Mouse (Mus musculus): ENCODE measurements around the gene Nfatc2.

Gene Nfatc2

DNA sequence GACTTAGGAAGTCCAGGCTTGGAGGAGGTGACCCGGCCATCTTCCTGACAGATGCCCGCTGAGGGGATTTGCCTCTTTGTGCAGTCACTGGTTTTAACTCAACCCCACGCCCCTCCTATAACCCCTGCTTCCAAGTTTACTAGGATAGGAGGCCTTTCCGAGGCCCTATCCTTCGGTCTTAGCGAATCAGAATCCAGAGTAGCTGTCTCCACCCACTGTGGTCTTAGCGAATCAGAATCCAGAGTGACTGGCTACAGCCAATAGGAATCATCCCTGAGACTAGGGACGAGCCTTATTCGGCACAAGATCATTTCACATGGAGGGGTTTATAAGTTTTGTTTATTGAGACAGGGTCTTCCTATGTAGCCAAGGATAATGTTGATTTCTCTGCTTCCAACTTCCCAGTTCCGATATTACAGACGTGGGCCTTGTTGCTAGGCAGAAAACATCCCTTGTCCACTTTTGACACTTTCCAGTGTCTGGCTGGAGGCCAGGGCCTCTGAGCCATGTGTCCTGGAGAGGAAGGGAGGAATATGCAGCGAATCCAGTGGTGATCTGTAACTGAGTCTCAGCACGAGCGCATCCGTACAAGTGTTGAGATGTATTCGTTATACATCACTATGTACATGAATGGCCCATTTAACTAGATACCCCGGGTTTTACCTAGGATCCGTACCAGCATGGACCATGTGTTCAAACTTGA, 12.9 kb upstream of the Nfatc2 start:
- Histone ChIP-seq H3K4me3 (replicated peaks; ENCODE audit: low read length) (no peak overlapping the region), H3K4me1 (replicated peaks; ENCODE audit: low read depth, low read length) (peaks cover 28% of the 10 kb centered on the region), H3K27me3 (ENCODE audit: insufficient read depth, low read length) (peaks cover 13% of the 10 kb centered on the region), H3K36me3 (ENCODE audit: insufficient read depth, low read length) (no peaks in the 10 kb centered on the region), H3K9me3 (ENCODE audit: low read length) (no peaks in the 10 kb centered on the region)
- TF ChIP-seq CTCF (conservative IDR thresholded peaks at IDR 0.05; ENCODE audit: low read length) (no peak), POU5F1 (IDR thresholded peaks at IDR 0.05; ENCODE audit: borderline replicate concordance, low read length) (no peak), NANOG (IDR thresholded peaks at IDR 0.05; ENCODE audit: borderline replicate concordance, low read length) (no peak)

DNA sequence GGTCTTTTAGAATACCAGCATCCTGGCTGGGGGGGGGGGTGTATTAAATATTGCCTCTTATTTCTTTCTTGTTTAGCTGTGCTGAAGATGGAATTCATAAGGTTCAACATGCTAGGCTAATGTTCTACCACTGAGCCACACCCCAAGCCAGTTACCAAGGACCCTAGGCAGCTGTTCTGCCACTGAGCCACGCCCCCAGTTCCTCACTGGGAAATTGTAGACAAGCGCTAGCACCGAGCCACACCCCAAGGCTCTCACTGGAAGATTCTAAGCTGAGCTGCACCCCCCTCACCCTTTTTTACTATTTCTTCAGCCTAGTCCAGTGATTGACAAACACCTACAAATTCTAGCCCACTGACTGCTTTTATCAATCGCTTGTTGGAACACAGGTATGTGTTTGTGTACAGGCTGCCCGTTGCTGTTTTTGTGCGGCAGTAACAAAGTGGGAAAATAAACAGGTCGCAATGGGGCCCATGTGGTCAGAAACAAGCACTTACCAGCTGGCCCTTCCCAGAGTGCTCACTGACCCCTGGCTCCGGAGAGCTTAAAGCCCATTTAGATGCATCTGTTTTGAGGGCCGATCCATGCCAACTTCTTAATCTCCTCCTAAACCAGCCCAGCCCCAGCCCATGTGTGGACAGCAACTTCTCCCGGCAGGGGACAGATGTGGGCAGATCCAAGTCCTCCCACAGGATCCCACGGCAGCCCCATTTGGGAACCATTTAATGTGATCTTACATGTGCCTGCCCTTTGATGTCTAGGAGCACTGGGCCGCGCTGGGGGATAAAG, 11.8 kb upstream of the Nfatc2 start:
- Histone ChIP-seq H3K36me3 (ENCODE audit: insufficient read depth, low read length) (no peaks in the 10 kb centered on the region), H3K27me3 (ENCODE audit: insufficient read depth, low read length) (peaks cover 18% of the 10 kb centered on the region), H3K4me1 (replicated peaks; ENCODE audit: low read depth, low read length) (peaks cover 28% of the 10 kb centered on the region), H3K4me3 (replicated peaks; ENCODE audit: low read length) (no peak overlapping the region), H3K9me3 (ENCODE audit: low read length) (no peaks in the 10 kb centered on the region)
- TF ChIP-seq POU5F1 (IDR thresholded peaks at IDR 0.05; ENCODE audit: borderline replicate concordance, low read length) (no peak), NANOG (IDR thresholded peaks at IDR 0.05; ENCODE audit: borderline replicate concordance, low read length) (no peak), CTCF (conservative IDR thresholded peaks at IDR 0.05; ENCODE audit: low read length) (no peak)

DNA sequence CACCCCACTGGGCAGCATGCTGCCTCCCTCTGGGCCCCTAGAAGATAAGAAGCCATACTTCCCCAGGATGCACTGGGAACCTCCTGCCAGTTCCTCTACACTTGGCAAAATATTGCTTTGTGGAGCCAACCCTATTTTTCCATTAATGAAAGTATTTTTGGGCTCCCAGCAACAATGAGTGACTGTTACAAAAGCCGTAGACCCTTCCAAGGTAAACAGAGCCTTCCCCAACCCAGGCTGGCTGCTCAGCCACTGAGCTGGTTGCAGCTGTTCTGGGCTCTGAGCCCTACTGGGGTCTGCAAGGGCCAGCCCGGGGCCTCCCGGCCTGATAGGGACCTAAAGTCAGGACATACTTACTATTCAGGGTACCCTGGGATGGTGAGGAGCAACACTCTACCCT, 9.5 kb upstream of the Nfatc2 start:
- H3K9me3 ChIP-seq (ENCODE audit: low read length): no peaks in the 10 kb centered on the region

DNA sequence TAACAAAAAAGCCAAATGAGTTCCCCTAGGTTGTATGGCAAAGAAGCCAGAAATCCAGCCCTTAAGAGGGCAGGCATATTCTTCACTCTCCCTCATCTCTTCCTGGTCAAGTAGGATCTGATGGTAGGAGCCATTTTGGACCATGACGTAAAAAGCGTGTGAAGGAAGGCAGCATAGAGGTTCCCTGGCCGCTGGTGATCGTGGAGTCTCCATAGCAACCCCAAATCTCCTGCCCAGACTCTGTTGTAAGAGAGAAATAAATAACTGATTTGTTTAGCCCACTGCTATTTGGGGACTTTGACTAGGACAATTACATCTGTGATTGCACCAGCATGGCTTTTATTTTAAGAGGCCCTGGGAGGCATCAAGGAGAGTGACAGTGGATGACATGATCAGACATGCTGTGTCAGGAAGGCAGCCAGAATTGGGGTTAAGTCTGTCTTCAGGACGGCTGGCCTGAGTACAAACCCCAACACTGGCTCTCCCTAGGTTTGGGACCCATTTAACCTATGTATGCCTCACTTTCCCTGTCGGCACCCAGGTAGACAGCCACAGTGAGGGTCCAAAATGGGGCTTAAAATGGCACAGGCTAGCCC, 8.3 kb upstream of the Nfatc2 start:
- Histone ChIP-seq H3K27me3 (ENCODE audit: insufficient read depth, low read length) (peaks cover 40% of the 10 kb centered on the region), H3K36me3 (ENCODE audit: insufficient read depth, low read length) (no peaks in the 10 kb centered on the region), H3K9me3 (ENCODE audit: low read length) (no peaks in the 10 kb centered on the region), H3K4me3 (replicated peaks; ENCODE audit: low read length) (no peak overlapping the region), H3K4me1 (replicated peaks; ENCODE audit: low read depth, low read length) (peaks cover 30% of the 10 kb centered on the region)
- TF ChIP-seq NANOG (IDR thresholded peaks at IDR 0.05; ENCODE audit: borderline replicate concordance, low read length) (no peak), POU5F1 (IDR thresholded peaks at IDR 0.05; ENCODE audit: borderline replicate concordance, low read length) (no peak), CTCF (conservative IDR thresholded peaks at IDR 0.05; ENCODE audit: low read length) (no peak)

More for the DNA sequence above, 9.5 kb upstream of the Nfatc2 start:
- TF ChIP-seq POU5F1 (IDR thresholded peaks at IDR 0.05; ENCODE audit: borderline replicate concordance, low read length) (no peak), CTCF (conservative IDR thresholded peaks at IDR 0.05; ENCODE audit: low read length) (no peak), NANOG (IDR thresholded peaks at IDR 0.05; ENCODE audit: borderline replicate concordance, low read length) (no peak)
- Histone ChIP-seq H3K36me3 (ENCODE audit: insufficient read depth, low read length) (no peaks in the 10 kb centered on the region), H3K4me1 (replicated peaks; ENCODE audit: low read depth, low read length) (peaks cover 25% of the 10 kb centered on the region), H3K27me3 (ENCODE audit: insufficient read depth, low read length) (peaks cover 33% of the 10 kb centered on the region), H3K4me3 (replicated peaks; ENCODE audit: low read length) (no peak overlapping the region)

DNA sequence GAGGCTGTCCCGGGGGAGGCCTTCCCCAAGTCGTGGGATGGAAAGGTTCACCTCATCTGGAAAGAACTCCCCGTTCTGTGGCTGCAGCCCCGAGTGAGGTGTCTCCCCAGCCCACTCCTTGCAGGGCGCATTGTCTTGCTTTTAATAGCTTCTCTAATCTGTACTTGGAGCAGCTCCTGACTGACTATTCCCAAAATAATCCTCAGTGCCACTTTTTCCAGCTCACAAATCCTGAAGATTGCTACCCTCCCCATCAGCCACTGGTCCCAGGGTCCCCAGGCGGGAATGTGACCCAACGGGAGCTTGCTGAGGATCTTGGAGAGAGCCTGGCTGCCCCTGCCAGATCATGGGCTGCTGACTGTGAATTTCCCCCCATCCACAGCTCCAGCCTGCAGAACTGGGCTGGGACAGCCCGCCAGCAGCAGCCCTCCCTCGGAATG, 6.7 kb upstream of the Nfatc2 start:
- Histone ChIP-seq H3K4me3 (replicated peaks; ENCODE audit: low read length) (no peak overlapping the region), H3K4me1 (replicated peaks; ENCODE audit: low read depth, low read length) (peaks cover 29% of the 10 kb centered on the region), H3K36me3 (ENCODE audit: insufficient read depth, low read length) (no peaks in the 10 kb centered on the region), H3K9me3 (ENCODE audit: low read length) (no peaks in the 10 kb centered on the region), H3K27me3 (ENCODE audit: insufficient read depth, low read length) (peaks cover 53% of the 10 kb centered on the region)
- TF ChIP-seq NANOG (IDR thresholded peaks at IDR 0.05; ENCODE audit: borderline replicate concordance, low read length): no peak
- TF ChIP-seq CTCF (conservative IDR thresholded peaks at IDR 0.05; ENCODE audit: low read length): no peak
- TF ChIP-seq POU5F1 (IDR thresholded peaks at IDR 0.05; ENCODE audit: borderline replicate concordance, low read length): no peak

DNA sequence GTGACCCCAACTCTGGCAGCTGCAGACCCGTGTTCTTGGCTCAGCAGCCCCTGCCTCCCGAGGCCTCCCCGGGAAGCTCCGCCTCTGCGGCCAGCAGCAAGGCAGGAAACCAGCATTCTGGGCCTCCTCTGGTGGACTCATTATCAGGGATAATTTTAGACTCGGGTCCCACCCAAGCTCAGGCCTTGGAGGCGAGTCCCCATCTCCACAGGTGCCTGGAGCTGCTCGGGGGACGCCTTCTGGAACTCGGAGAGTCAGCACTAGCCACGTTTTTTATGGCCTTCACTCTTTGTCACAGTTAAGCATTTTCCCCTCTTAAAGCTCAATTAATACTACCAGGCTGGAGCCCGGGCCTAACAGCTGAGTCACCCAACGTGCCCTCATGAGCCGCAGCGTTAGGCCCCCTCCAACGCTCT, 3.2 kb upstream of the Nfatc2 start:
- peak overlapping the region; percentile 52 for H3K4me3 ChIP-seq (replicated peaks; ENCODE audit: low read length)
- H3K36me3 ChIP-seq (ENCODE audit: insufficient read depth, low read length): no peaks in the 10 kb centered on the region
- H3K4me1 ChIP-seq (replicated peaks; ENCODE audit: low read depth, low read length): peaks cover 40% of the 10 kb centered on the region
- H3K27me3 ChIP-seq (ENCODE audit: insufficient read depth, low read length): peaks cover 78% of the 10 kb centered on the region
- no peaks in the 10 kb centered on the region for H3K9me3 ChIP-seq (ENCODE audit: low read length)
- TF ChIP-seq POU5F1 (IDR thresholded peaks at IDR 0.05; ENCODE audit: borderline replicate concordance, low read length): no peak
- no peak for TF ChIP-seq NANOG (IDR thresholded peaks at IDR 0.05; ENCODE audit: borderline replicate concordance, low read length)
- no peak for TF ChIP-seq CTCF (conservative IDR thresholded peaks at IDR 0.05; ENCODE audit: low read length)

DNA sequence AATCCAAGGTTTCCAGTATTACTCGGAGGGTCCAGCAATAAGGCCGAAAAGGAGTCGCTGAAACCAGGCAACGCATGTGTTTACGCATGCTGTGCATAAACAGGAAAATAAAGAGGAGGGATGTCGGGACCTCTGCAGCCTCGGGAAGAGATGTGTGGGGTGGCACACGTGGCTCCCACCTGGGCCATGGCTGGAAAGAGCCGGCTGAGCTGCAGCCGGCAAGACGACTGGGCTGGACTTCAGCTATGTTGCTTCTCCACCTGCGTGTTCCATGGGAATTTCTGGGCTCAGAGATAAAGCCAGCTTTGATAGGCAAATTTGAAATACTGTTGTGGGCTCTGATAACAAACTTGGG, 907 bp upstream of the Nfatc2 start:
- H3K4me3 ChIP-seq (replicated peaks; ENCODE audit: low read length): no peak overlapping the region
- H3K27me3 ChIP-seq (ENCODE audit: insufficient read depth, low read length): peaks cover 89% of the 10 kb centered on the region
- H3K4me1 ChIP-seq (replicated peaks; ENCODE audit: low read depth, low read length): peaks cover 35% of the 10 kb centered on the region
- no peaks in the 10 kb centered on the region for H3K36me3 ChIP-seq (ENCODE audit: insufficient read depth, low read length)
- no peak for TF ChIP-seq CTCF (conservative IDR thresholded peaks at IDR 0.05; ENCODE audit: low read length)
- no peak for TF ChIP-seq NANOG (IDR thresholded peaks at IDR 0.05; ENCODE audit: borderline replicate concordance, low read length)
- no peak for TF ChIP-seq POU5F1 (IDR thresholded peaks at IDR 0.05; ENCODE audit: borderline replicate concordance, low read length)
- H3K9me3 ChIP-seq (ENCODE audit: low read length): no peaks in the 10 kb centered on the region

DNA sequence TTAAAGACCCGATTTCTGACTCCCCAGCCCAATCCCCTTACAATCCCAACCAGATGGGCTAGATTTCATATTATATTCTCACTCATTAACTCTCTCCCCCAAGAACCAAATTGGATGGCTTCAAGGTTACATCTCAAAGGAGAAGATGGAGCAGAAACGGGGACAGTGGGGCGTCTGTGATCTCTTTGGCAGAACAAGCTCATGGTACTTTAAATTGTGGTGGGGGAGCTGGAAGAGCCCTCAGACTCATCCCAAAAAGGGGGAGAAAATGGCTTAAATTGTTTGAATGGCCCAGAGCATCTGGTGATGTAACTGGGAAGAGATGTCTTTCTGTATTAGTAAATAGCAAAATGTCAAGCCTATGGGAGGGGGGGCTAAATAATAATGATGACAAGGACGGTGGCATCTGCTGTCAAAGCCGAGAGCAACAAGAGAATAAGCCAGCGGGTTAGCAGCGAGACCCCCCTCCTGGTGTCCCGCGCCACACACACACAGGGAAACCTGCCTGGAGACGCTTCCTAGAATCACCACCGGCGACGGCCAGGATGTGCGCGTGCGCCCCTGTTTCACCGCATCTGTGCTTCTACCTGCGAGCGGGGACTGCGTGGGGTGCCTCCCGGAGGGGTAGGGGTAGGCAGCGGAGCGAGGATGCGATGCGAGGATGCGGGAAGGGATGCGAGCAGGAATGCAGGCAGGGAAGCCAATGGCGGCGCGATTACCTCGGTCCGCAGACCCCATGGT, 537 bp downstream of the Nfatc2 start:
- TF ChIP-seq NANOG (IDR thresholded peaks at IDR 0.05; ENCODE audit: borderline replicate concordance, low read length): no peak
- no peak for TF ChIP-seq POU5F1 (IDR thresholded peaks at IDR 0.05; ENCODE audit: borderline replicate concordance, low read length)
- Histone ChIP-seq H3K9me3 (ENCODE audit: low read length) (no peaks in the 10 kb centered on the region), H3K4me3 (replicated peaks; ENCODE audit: low read length) (peak overlapping the region; percentile 81)

More for the DNA sequence above, 537 bp downstream of the Nfatc2 start:
- Histone ChIP-seq H3K36me3 (ENCODE audit: insufficient read depth, low read length) (no peaks in the 10 kb centered on the region), H3K27me3 (ENCODE audit: insufficient read depth, low read length) (peaks cover 77% of the 10 kb centered on the region), H3K4me1 (replicated peaks; ENCODE audit: low read depth, low read length) (peaks cover 35% of the 10 kb centered on the region)
